Mouse (Mus musculus): ENCODE results near the gene 4930412O13Rik.

Gene 4930412O13Rik

GRCm38 (mm10) chr2:9897846-9898245 lies 16.8 kb downstream of the 4930412O13Rik start:
- peak; percentile 54 for DNase-seq (ENCODE audit: inconsistent ontology term)

GRCm38 (mm10) chr2:9903854-9904560 lies 23.0 kb downstream of the 4930412O13Rik start:
- DNase-seq (ENCODE audit: inconsistent ontology term): no peak

- DNase-seq (ENCODE audit: inconsistent ontology term): no peak
These were observed 24.9 kb downstream of the 4930412O13Rik start for GRCm38 (mm10) chr2:9905995-9906394.

- DNase-seq (ENCODE audit: inconsistent ontology term): no peak
These were observed 36.5 kb downstream of the 4930412O13Rik start for GRCm38 (mm10) chr2:9917602-9918001.

- no peak for DNase-seq (ENCODE audit: inconsistent ontology term)
These were observed 37.8 kb downstream of the 4930412O13Rik start for GRCm38 (mm10) chr2:9918691-9919471.

GRCm38 (mm10) chr2:9926194-9926904 lies 45.3 kb downstream of the 4930412O13Rik start:
- DNase-seq (ENCODE audit: inconsistent ontology term): peak; percentile 59

- no peak for DNase-seq (ENCODE audit: inconsistent ontology term)
These were observed 45.8 kb downstream of the 4930412O13Rik start for GRCm38 (mm10) chr2:9926905-9927283.
